Mouse (Mus musculus): Measurements from ENCODE around the gene Exoc7. TPM values are rescaled to one million over a fixed set of nuclear protein-coding genes. Genes with fewer than 3 reads are reported as not detected.

Gene Exoc7
- polyA plus RNA-seq (2015; fragmentation: Nextera tagmentation; extraction: Ambion mirVana), result 62.8 and 68.5 TPM in 2 replicates

- H3K27ac ChIP-seq (ENCODE audit: low read length), result no peak within 1 kb of the TSS
- H3K9me3 ChIP-seq (ENCODE audit: control insufficient read depth, low read length), result no peaks in the 10 kb centered on the region
- ATAC-seq (ENCODE audit: low read depth), result no peak
- peak within 1 kb of the TSS; percentile 61 for H3K4me3 ChIP-seq (ENCODE audit: low read length)
- peak within 1 kb of the TSS; percentile 71 for H3K4me2 ChIP-seq (ENCODE audit: low read depth, low read length)
- peaks cover 19% of the 10 kb centered on the region for H3K36me3 ChIP-seq (ENCODE audit: control insufficient read depth, insufficient read depth, low read length)
- WGBS, result 81% methylated on average over 10 of the region's 10 CpGs
- peaks cover 4% of the 10 kb centered on the region for H3K4me1 ChIP-seq (replicated peaks; ENCODE audit: control insufficient read depth, insufficient read depth, low read length)
- peak within 1 kb of the TSS; percentile 72 for H3K9ac ChIP-seq (ENCODE audit: low read length)
- H3K27me3 ChIP-seq (ENCODE audit: control insufficient read depth, insufficient read depth, low read depth, low read length), result no peaks in the 10 kb centered on the region
Observed at GRCm38 (mm10) chr11:116307019-116307725, at the start of gene Exoc7. Gene Exoc7, minus strand, starts transcription at chr11:116307233.

GRCm38 (mm10) chr11:116354521-116354920 lies 47.5 kb upstream of the Exoc7 start:
- Histone ChIP-seq H3K4me2 (ENCODE audit: low read depth, low read length) (no peak overlapping the region), H3K4me3 (ENCODE audit: low read length) (no peak overlapping the region), H3K27ac (ENCODE audit: low read length) (no peak overlapping the region), H3K36me3 (ENCODE audit: control insufficient read depth, insufficient read depth, low read length) (0 out of 2 replicates have a peak, but pooled peaks cover 6% of the 10 kb centered on the region), H3K27me3 (ENCODE audit: control insufficient read depth, insufficient read depth, low read depth, low read length) (no peaks in the 10 kb centered on the region), H3K4me1 (replicated peaks; ENCODE audit: control insufficient read depth, insufficient read depth, low read length) (no peaks in the 10 kb centered on the region), H3K9ac (ENCODE audit: low read length) (no peak overlapping the region), H3K9me3 (ENCODE audit: control insufficient read depth, low read length) (no peaks in the 10 kb centered on the region)
- ATAC-seq (ENCODE audit: low read depth), result no peak
- 52% methylated on average over 17 of the region's 17 CpGs for WGBS

GRCm38 (mm10) chr11:116353535-116353934 lies 46.5 kb upstream of the Exoc7 start:
- WGBS, result 74% methylated on average over 8 of the region's 8 CpGs
- no peak for ATAC-seq (ENCODE audit: low read depth)
- H3K4me1 ChIP-seq (replicated peaks; ENCODE audit: control insufficient read depth, insufficient read depth, low read length), result no peaks in the 10 kb centered on the region
- H3K9me3 ChIP-seq (ENCODE audit: control insufficient read depth, low read length), result no peaks in the 10 kb centered on the region
- no peak overlapping the region for H3K27ac ChIP-seq (ENCODE audit: low read length)
- H3K27me3 ChIP-seq (ENCODE audit: control insufficient read depth, insufficient read depth, low read depth, low read length), result no peaks in the 10 kb centered on the region
- H3K4me2 ChIP-seq (ENCODE audit: low read depth, low read length), result no peak overlapping the region
- 0 out of 2 replicates have a peak, but pooled peaks cover 6% of the 10 kb centered on the region for H3K36me3 ChIP-seq (ENCODE audit: control insufficient read depth, insufficient read depth, low read length)
- H3K4me3 ChIP-seq (ENCODE audit: low read length), result no peak overlapping the region
- no peak overlapping the region for H3K9ac ChIP-seq (ENCODE audit: low read length)

- no peak for ATAC-seq (ENCODE audit: low read depth)
- Histone ChIP-seq H3K9ac (ENCODE audit: low read length) (no peak overlapping the region), H3K4me1 (replicated peaks; ENCODE audit: control insufficient read depth, insufficient read depth, low read length) (no peaks in the 10 kb centered on the region), H3K27me3 (ENCODE audit: control insufficient read depth, insufficient read depth, low read depth, low read length) (no peaks in the 10 kb centered on the region), H3K4me2 (ENCODE audit: low read depth, low read length) (no peak overlapping the region), H3K36me3 (ENCODE audit: control insufficient read depth, insufficient read depth, low read length) (0 out of 2 replicates have a peak, but pooled peaks cover 6% of the 10 kb centered on the region), H3K4me3 (ENCODE audit: low read length) (no peak overlapping the region), H3K27ac (ENCODE audit: low read length) (no peak overlapping the region), H3K9me3 (ENCODE audit: control insufficient read depth, low read length) (no peaks in the 10 kb centered on the region)
- 81% methylated on average over 5 of the region's 5 CpGs for WGBS
Observed at GRCm38 (mm10) chr11:116351294-116351693, 44.3 kb upstream of the Exoc7 start.

GRCm38 (mm10) chr11:116347955-116348354 lies 40.9 kb upstream of the Exoc7 start:
- Histone ChIP-seq H3K27ac (ENCODE audit: low read length) (no peak overlapping the region), H3K4me2 (ENCODE audit: low read depth, low read length) (no peak overlapping the region), H3K9ac (ENCODE audit: low read length) (no peak overlapping the region), H3K36me3 (ENCODE audit: control insufficient read depth, insufficient read depth, low read length) (0 out of 2 replicates have a peak, but pooled peaks cover 2% of the 10 kb centered on the region), H3K4me3 (ENCODE audit: low read length) (no peak overlapping the region), H3K9me3 (ENCODE audit: control insufficient read depth, low read length) (no peaks in the 10 kb centered on the region), H3K27me3 (ENCODE audit: control insufficient read depth, insufficient read depth, low read depth, low read length) (no peaks in the 10 kb centered on the region), H3K4me1 (replicated peaks; ENCODE audit: control insufficient read depth, insufficient read depth, low read length) (no peaks in the 10 kb centered on the region)
- WGBS, result 75% methylated on average over 5 of the region's 5 CpGs
- no peak for ATAC-seq (ENCODE audit: low read depth)

GRCm38 (mm10) chr11:116347012-116347411 lies 40.0 kb upstream of the Exoc7 start:
- WGBS, result 75% methylated on average over 7 of the region's 7 CpGs

GRCm38 (mm10) chr11:116342069-116342791 lies 35.2 kb upstream of the Exoc7 start:
- Histone ChIP-seq H3K36me3 (ENCODE audit: control insufficient read depth, insufficient read depth, low read length) (0 out of 2 replicates have a peak, but pooled peaks cover 2% of the 10 kb centered on the region), H3K9me3 (ENCODE audit: control insufficient read depth, low read length) (no peaks in the 10 kb centered on the region), H3K4me3 (ENCODE audit: low read length) (no peak overlapping the region), H3K4me2 (ENCODE audit: low read depth, low read length) (no peak overlapping the region), H3K27me3 (ENCODE audit: control insufficient read depth, insufficient read depth, low read depth, low read length) (no peaks in the 10 kb centered on the region), H3K27ac (ENCODE audit: low read length) (no peak overlapping the region), H3K4me1 (replicated peaks; ENCODE audit: control insufficient read depth, insufficient read depth, low read length) (peaks cover 2% of the 10 kb centered on the region; the same call in 1 of the 2 replicates), H3K9ac (ENCODE audit: low read length) (no peak overlapping the region)
- WGBS, result 60% methylated on average over 25 of the region's 25 CpGs
- ATAC-seq (ENCODE audit: low read depth), result no peak

More at GRCm38 (mm10) chr11:116347012-116347411, 40.0 kb upstream of the Exoc7 start:
- H3K36me3 ChIP-seq (ENCODE audit: control insufficient read depth, insufficient read depth, low read length), result 0 out of 2 replicates have a peak, but pooled peaks cover 2% of the 10 kb centered on the region
- no peak overlapping the region for H3K9ac ChIP-seq (ENCODE audit: low read length)
- ATAC-seq (ENCODE audit: low read depth), result no peak
- no peak overlapping the region for H3K4me3 ChIP-seq (ENCODE audit: low read length)
- no peak overlapping the region for H3K27ac ChIP-seq (ENCODE audit: low read length)
- H3K9me3 ChIP-seq (ENCODE audit: control insufficient read depth, low read length), result no peaks in the 10 kb centered on the region
- H3K4me2 ChIP-seq (ENCODE audit: low read depth, low read length), result no peak overlapping the region
- H3K27me3 ChIP-seq (ENCODE audit: control insufficient read depth, insufficient read depth, low read depth, low read length), result no peaks in the 10 kb centered on the region
- H3K4me1 ChIP-seq (replicated peaks; ENCODE audit: control insufficient read depth, insufficient read depth, low read length), result no peaks in the 10 kb centered on the region

GRCm38 (mm10) chr11:116337531-116337930 lies 30.5 kb upstream of the Exoc7 start:
- 64% methylated on average over 6 of the region's 6 CpGs for whole genome bisulfite sequencing

GRCm38 (mm10) chr11:116337000-116337399 lies 30.0 kb upstream of the Exoc7 start:
- H3K27ac ChIP-seq (ENCODE audit: low read length), result no peak overlapping the region
- peak overlapping the region; percentile 40 for H3K9ac ChIP-seq (ENCODE audit: low read length)
- H3K4me1 ChIP-seq (replicated peaks; ENCODE audit: control insufficient read depth, insufficient read depth, low read length), result peaks cover 29% of the 10 kb centered on the region
- ATAC-seq (ENCODE audit: low read depth), result no peak
- no peak overlapping the region for H3K4me3 ChIP-seq (ENCODE audit: low read length)
- no peaks in the 10 kb centered on the region for H3K9me3 ChIP-seq (ENCODE audit: control insufficient read depth, low read length)
- H3K4me2 ChIP-seq (ENCODE audit: low read depth, low read length), result peak overlapping the region; percentile 16; the same call in 1 of the 2 replicates
- WGBS, result 34% methylated on average over 12 of the region's 12 CpGs
- H3K27me3 ChIP-seq (ENCODE audit: control insufficient read depth, insufficient read depth, low read depth, low read length), result peaks cover 25% of the 10 kb centered on the region
- H3K36me3 ChIP-seq (ENCODE audit: control insufficient read depth, insufficient read depth, low read length), result no peaks in the 10 kb centered on the region

More at GRCm38 (mm10) chr11:116337531-116337930, 30.5 kb upstream of the Exoc7 start:
- H3K27me3 ChIP-seq (ENCODE audit: control insufficient read depth, insufficient read depth, low read depth, low read length), result peaks cover 25% of the 10 kb centered on the region
- no peaks in the 10 kb centered on the region for H3K9me3 ChIP-seq (ENCODE audit: control insufficient read depth, low read length)
- no peak for ATAC-seq (ENCODE audit: low read depth)
- H3K9ac ChIP-seq (ENCODE audit: low read length), result no peak overlapping the region
- peaks cover 29% of the 10 kb centered on the region for H3K4me1 ChIP-seq (replicated peaks; ENCODE audit: control insufficient read depth, insufficient read depth, low read length)
- no peaks in the 10 kb centered on the region for H3K36me3 ChIP-seq (ENCODE audit: control insufficient read depth, insufficient read depth, low read length)
- no peak overlapping the region for H3K4me3 ChIP-seq (ENCODE audit: low read length)
- no peak overlapping the region for H3K27ac ChIP-seq (ENCODE audit: low read length)
- H3K4me2 ChIP-seq (ENCODE audit: low read depth, low read length), result no peak overlapping the region
